12 mouse cellular contexts compared by ENCODE assay signal in genomic region chr10:86406952-86407351, GRCm38 (mm10).
"Had no signal": no experiment of that assay in that cellular context is flagged by ENCODE, and none has a peak within 500 bp of the region (broad histone marks: within the 10 kb centered on the region; RNA-seq: fewer than 3 reads in every experiment).

No protein-coding gene starts in this region.

- H3K27me3 ChIP-seq: limb, embryonic 13.5 days had no signal

- H3K27ac ChIP-seq: limb, embryonic 13.5 days; liver, embryonic 14.5 days; midbrain, embryonic 10.5 days; stomach, postnatal 0 days had no signal

- H3K9me3 ChIP-seq: limb, embryonic 13.5 days; midbrain, embryonic 10.5 days had no signal

- H3K4me3 ChIP-seq: limb, embryonic 13.5 days; midbrain, embryonic 10.5 days; myocyte had no signal

- H3K9ac ChIP-seq: limb, embryonic 13.5 days; liver, embryonic 14.5 days had no signal

- H3K4me2 ChIP-seq: limb, embryonic 13.5 days had no signal

- H3K36me3 ChIP-seq: limb, embryonic 13.5 days; midbrain, embryonic 10.5 days had no signal

- DNase-seq: kidney, adult 9 months; kidney, postnatal 10 days; left cerebral cortex, postnatal 4 days; lung, adult 18-20 months; lung, postnatal 14 days; midbrain, embryonic 14.5 days; thymus, postnatal 14 days had no signal

- H3K4me1 ChIP-seq: limb, embryonic 13.5 days; midbrain, embryonic 10.5 days had no signal
